Mouse (Mus musculus) brown adipose tissue, adult 24 weeks (tissue): ENCODE measurements around the gene Atg101. TPM values are rescaled to one million over a fixed set of nuclear protein-coding genes. Genes with fewer than 3 reads are reported as not detected.
A peak's percentile ranks its signal among the peaks of the same experiment; 100 is the strongest.

Experiments
- H3K27ac ChIP-seq: fragments of 200-500 bp; replicated peaks from 2 replicates; pipeline ENCODE4 v1.5.1; 2012; ENCODE audit warnings: low read depth, mild to moderate bottlenecking, low read length
- H3K4me1 ChIP-seq: fragments of 200-500 bp; 2 replicates; pipeline ENCODE4 v1.6.1; 2012; ENCODE audit warnings: low read length, mixed read lengths; ENCODE audit not compliant: control insufficient read depth, insufficient read depth, insufficient read length
- H3K4me3 ChIP-seq: fragments of 200-500 bp; 2 replicates; pipeline ENCODE4 v1.5.1; 2012; ENCODE audit warnings: low read depth, mild to moderate bottlenecking, low read length, moderate library complexity; ENCODE audit not compliant: insufficient read depth
- polyA plus RNA-seq: library from polyadenylated mRNA; stranded (reverse); fragments of >200 nt; gene quantifications from 2 replicates; pipeline ENCODE4 v1.2.4, GENCODE M21; 2012; ENCODE audit not compliant: missing spikeins, insufficient read depth, insufficient read length

The Atg101 gene
- polyA plus RNA-seq, result 34.8 and 38.0 TPM in 2 replicates

- Histone ChIP-seq H3K27ac (peak within 1 kb of the TSS; percentile 98), H3K4me3 (peak within 1 kb of the TSS; percentile 85), H3K4me1 (peaks cover 19% of the 10 kb centered on the region)
Measured at GRCm38 (mm10) chr15:101283911-101284750, at the start of gene Atg101. TSS of gene Atg101 (plus strand) at chr15:101284272.

DNA sequence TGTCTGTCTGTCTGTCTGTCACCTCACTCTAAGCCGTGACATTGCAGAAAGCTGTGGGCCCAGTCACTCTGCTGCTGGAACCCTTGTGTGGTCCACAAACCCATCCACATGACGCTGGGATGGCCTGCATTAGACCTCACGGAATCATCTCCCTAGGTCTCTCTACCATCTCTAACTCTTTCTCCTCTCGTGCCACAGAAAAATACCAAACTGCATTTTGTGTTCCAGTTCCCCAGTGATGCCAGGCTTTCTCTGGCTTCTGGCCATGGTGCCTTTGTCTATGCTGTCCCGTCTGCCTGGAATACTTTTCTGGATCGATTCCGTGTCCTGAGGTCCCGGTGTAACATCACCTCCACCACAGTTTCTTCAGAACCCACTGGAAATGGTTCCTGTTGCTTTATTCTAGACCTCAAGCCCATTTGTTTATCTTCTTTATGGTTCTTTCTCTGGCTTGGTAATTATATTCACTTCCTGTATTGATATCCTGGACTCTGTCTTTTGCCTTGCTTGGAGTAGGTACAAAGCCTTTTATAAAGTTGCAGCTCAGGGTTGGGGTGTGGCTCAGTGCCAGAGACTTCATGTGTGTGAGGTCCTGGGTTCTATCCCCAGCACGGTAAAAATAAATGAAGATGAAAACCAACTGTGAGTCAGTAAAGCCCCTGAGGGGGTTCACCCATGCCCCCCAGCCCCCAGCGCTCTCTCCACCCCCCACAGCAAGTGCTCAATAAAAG lies 49.3 kb upstream of the Atg101 start:
- Histone ChIP-seq H3K4me1 (peaks cover 3% of the 10 kb centered on the region; the same call in 1 of the 2 replicates), H3K27ac (no peak overlapping the region), H3K4me3 (no peak overlapping the region)

- Histone ChIP-seq H3K27ac (no peak overlapping the region), H3K4me1 (peaks cover 3% of the 10 kb centered on the region; the same call in 1 of the 2 replicates), H3K4me3 (no peak overlapping the region)
Measured at GRCm38 (mm10) chr15:101235342-101235698, 48.8 kb upstream of the Atg101 start.

DNA sequence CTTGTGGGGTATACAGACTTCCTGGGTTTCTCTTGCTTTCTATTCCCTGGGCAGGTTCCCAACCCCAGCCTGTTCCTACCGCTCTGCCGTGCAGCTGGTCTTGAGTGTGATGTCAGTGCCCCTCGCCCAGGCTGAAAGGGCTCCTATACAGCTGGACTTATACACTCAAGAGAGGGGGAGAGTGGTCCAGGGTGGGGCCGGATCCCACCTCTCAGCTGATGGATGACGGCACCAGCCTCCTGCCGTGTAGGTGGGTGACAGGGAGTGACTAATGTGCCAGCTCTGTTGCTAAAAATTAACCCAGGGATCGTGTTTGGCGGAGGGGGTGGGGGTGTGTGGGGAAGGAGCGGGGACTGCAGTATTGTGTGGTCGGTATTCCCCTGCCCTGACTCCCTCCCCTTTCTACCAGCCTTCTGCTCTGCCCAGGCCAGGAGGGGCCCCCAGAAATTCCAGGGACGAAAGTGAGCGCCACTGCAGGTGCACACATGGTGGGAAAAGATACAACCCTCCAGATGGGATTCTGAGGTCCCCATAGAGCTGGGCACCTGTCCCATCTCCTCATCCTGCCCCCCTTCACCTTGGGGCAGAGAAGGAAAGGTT lies 48.2 kb upstream of the Atg101 start:
- H3K27ac ChIP-seq, result no peak overlapping the region
- peaks cover 3% of the 10 kb centered on the region; the same call in 1 of the 2 replicates for H3K4me1 ChIP-seq
- no peak overlapping the region for H3K4me3 ChIP-seq

- H3K4me1 ChIP-seq, result peaks cover 3% of the 10 kb centered on the region; the same call in 1 of the 2 replicates
- H3K4me3 ChIP-seq, result no peak overlapping the region
- no peak overlapping the region for H3K27ac ChIP-seq
Measured at GRCm38 (mm10) chr15:101236878-101237277, 47.2 kb upstream of the Atg101 start.

DNA sequence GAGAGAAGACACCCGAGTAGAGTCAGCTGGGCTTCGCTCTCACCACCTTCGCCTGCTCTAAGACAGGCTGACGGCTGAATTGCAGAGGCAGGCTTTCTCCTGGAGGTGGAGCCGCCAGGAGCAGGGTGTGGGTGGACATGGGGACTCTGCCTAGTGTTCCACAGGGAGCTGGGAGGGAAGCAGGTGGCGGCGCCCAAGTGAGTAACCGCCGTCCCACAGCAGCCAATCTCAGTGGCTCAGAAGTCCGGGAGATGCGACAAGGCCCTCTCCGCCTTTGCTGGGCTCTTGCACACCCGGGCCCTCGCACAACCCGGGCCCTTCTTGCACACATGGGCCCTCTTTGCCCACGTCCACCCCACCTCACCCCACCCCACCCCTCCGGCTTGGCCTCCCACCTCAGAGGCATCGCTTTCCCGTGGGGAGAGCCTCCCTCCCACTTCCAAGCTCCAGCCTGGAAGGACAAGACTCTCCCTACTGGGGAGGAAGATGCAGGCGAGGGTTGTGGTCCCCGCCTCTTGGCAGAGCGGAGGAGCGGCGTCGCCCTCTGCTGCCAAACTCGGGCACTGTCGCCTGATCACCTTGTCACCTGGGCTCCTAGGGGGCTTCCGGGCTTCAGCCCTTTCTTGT lies 45.1 kb upstream of the Atg101 start:
- Histone ChIP-seq H3K4me3 (no peak overlapping the region), H3K4me1 (peaks cover 3% of the 10 kb centered on the region; the same call in 1 of the 2 replicates), H3K27ac (no peak overlapping the region)

DNA sequence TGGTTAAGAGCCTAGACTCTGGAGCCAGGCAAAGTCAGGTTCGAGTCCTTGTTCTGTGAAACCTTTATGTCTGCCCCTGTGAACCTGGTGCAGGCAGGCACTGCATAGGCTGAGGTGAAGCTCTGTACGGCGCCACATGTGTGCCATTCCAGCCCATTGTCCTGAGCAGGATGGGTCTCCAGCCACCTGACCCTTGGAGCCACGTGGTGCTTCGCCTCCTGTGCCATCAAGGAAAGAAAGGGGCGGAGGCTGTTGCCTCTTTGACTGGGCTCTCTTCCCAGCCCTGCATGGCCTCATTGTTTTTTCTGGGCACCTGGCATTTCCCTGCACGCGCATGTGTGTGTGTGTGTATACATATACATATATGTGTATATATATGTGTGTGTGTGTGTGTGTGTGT lies 44.3 kb upstream of the Atg101 start:
- Histone ChIP-seq H3K4me3 (no peak overlapping the region), H3K27ac (no peak overlapping the region)

GRCm38 (mm10) chr15:101240799-101241204 lies 43.3 kb upstream of the Atg101 start:
- Histone ChIP-seq H3K4me1 (no peaks in the 10 kb centered on the region), H3K27ac (0 out of 2 replicates have a peak overlapping the region, but pooled peaks have one; percentile 22), H3K4me3 (0 out of 2 replicates have a peak overlapping the region, but pooled peaks have one; percentile 9)

More for the DNA sequence above, 44.3 kb upstream of the Atg101 start:
- no peaks in the 10 kb centered on the region for H3K4me1 ChIP-seq

DNA sequence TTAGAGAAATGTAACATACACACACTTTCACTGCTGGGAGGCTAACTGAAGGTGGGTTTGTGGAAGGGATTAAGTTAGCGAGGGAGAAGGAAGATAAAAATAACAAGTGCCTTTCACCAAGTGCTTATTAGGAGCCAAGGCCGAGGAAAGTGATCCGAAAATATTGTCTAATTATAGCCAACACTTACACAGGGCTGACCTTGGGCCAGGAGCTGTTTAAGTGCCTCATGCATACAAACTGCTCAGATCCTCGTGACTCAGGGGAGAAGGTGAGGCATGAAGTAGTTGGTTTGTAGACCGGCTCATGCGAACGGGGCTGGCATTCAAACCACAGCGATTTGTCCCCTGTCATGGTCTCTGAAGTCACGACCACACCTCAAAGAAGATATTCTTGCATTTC lies 42.8 kb upstream of the Atg101 start:
- Histone ChIP-seq H3K4me3 (0 out of 2 replicates have a peak overlapping the region, but pooled peaks have one; percentile 9), H3K27ac (0 out of 2 replicates have a peak overlapping the region, but pooled peaks have one; percentile 22), H3K4me1 (no peaks in the 10 kb centered on the region)

GRCm38 (mm10) chr15:101241853-101242252 lies 42.2 kb upstream of the Atg101 start:
- Histone ChIP-seq H3K4me3 (no peak overlapping the region), H3K4me1 (peaks cover 1% of the 10 kb centered on the region; the same call in 1 of the 2 replicates), H3K27ac (no peak overlapping the region)

- peaks cover 6% of the 10 kb centered on the region for H3K4me1 ChIP-seq
- no peak overlapping the region for H3K27ac ChIP-seq
- H3K4me3 ChIP-seq, result no peak overlapping the region
Measured at GRCm38 (mm10) chr15:101242645-101243044, 41.4 kb upstream of the Atg101 start.

GRCm38 (mm10) chr15:101244012-101244411 lies 40.1 kb upstream of the Atg101 start:
- Histone ChIP-seq H3K4me1 (peaks cover 6% of the 10 kb centered on the region), H3K4me3 (no peak overlapping the region), H3K27ac (0 out of 2 replicates have a peak overlapping the region, but pooled peaks have one; percentile 20)

DNA sequence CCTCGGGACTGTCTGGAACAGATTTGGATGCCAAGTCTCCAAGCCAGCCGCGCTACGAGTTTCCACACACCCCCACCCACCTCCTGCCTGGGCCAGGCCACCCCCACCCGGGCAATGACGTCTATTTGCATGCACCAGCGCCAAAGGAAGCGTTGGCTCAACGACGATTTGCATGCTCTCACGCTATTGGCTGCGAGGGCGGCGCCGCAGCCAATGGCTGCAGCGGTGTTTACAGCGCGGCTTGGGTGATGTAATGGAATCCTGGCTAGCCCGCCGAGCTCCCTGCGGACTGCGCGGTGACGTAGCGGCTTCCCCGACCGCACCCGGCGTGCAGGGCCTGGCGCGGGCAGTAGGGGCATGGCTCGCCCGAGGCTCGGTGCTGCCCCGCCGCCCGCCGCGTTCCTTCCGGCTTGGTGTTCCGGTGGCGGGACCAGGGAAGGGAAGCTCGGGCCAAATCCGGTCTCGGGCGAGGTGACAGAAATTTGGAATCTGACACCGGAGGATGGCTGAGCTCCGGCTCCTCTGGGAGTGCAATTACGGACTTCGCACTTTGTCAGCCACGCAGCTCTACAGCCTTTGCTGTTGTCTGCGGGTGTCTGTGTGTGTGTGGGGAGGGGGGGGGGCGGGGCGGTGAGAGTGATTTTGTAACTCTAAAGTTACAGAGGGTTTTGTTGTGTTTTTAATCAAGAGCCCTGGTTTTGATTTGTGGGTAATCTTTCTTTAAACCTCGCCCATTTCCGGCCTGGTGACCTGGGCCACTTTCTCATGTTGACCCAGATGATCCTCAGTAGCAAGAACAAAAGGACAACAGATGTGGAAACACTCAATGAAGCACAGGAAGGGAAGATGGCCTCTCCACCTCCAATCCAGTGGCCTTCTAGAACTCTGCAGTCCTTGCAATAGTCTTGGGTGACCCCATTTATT lies 37.6 kb upstream of the Atg101 start:
- H3K27ac ChIP-seq, result peak overlapping the region; percentile 88
- H3K4me3 ChIP-seq, result peak overlapping the region; percentile 40
- H3K4me1 ChIP-seq, result peaks cover 6% of the 10 kb centered on the region

DNA sequence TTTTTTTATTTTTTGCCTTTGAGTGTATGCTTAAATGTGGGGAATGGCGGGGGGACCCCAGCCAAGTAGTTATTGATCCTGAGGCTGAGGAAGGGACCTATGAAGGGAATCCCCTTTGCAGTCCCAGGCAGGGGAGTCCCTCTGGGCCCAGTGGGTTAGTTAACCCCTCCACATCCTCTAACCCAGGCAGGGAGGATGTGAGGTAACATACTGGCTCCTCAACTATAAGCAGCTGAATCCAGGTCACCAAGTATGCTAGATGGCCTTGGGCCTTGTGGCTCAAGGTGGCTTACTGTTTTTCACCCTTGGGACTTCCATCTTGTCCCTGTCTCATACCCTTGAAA lies 36.9 kb upstream of the Atg101 start:
- Histone ChIP-seq H3K4me3 (no peak overlapping the region), H3K27ac (peak overlapping the region; percentile 88), H3K4me1 (peaks cover 6% of the 10 kb centered on the region)
